ENCODE assay signal across 8 mouse cellular contexts in genomic region chr4:32302668-32303067, GRCm38 (mm10).
A peak's percentile ranks its signal among the peaks of the same experiment; 100 is the strongest.
DNase-seq lines count a peak whose midpoint lies in the region; ATAC-seq and TF ChIP-seq lines count a peak whose summit lies in the region.

No protein-coding gene starts in this region.

- DNase-seq in embryo, embryonic 10 days (ENCODE audit: low spot score), result peak; percentile 41
- no peak for DNase-seq in embryo, embryonic 9.5 days (ENCODE audit: extremely low spot score)
- DNase-seq in forebrain, postnatal 0 days, result peak; percentile 44
- no peak for DNase-seq in midbrain, embryonic 11.5 days (ENCODE audit: low spot score, missing footprints)
- DNase-seq in layer of hippocampus, postnatal 14 days (ENCODE audit: low spot score in 2 of 2), result no peak
- no peak for DNase-seq in right cerebral cortex, postnatal 10 days (ENCODE audit: low spot score in 2 of 2)
- no peak for DNase-seq in left cerebral cortex, adult 8-10 months (ENCODE audit: low spot score in 2 of 2)

- peak; percentile 5; the same call in 1 of the 2 replicates for ATAC-seq in forebrain, postnatal 0 days
- ATAC-seq in midbrain, embryonic 11.5 days (ENCODE audit: low FRiP score), result peak; percentile 30; the same call in 1 of the 2 replicates

- H3K27ac ChIP-seq in forebrain, postnatal 0 days (ENCODE audit: low read depth, low read length), result peak overlapping the region; percentile 87
- H3K27ac ChIP-seq in midbrain, embryonic 11.5 days (ENCODE audit: low read depth, low read length), result peak overlapping the region; percentile 37

- no peaks in the 10 kb centered on the region for H3K79me3 ChIP-seq in C2C12 (ENCODE audit: low read depth)

- no peak for TF ChIP-seq CTCF in C2C12 (IDR thresholded peaks at IDR 0.05; ENCODE audit: control insufficient read depth, insufficient read depth, insufficient read length)
- no peak for TF ChIP-seq CTCF in forebrain, postnatal 0 days (IDR thresholded peaks at IDR 0.05; ENCODE audit: low read depth)

- H3K79me2 ChIP-seq in C2C12 (ENCODE audit: control insufficient read depth, insufficient read depth), result no peaks in the 10 kb centered on the region

- H3K9me3 ChIP-seq in forebrain, postnatal 0 days (ENCODE audit: low read length), result no peaks in the 10 kb centered on the region
- no peaks in the 10 kb centered on the region for H3K9me3 ChIP-seq in midbrain, embryonic 11.5 days (ENCODE audit: control insufficient read depth, low read length)

- H3K36me3 ChIP-seq in C2C12 (ENCODE audit: control insufficient read depth, insufficient read depth), result no peaks in the 10 kb centered on the region
- no peaks in the 10 kb centered on the region for H3K36me3 ChIP-seq in forebrain, postnatal 0 days (ENCODE audit: insufficient read depth)
- no peaks in the 10 kb centered on the region for H3K36me3 ChIP-seq in midbrain, embryonic 11.5 days (ENCODE audit: control insufficient read depth, insufficient read depth, low read length)

- WGBS in forebrain, postnatal 0 days, result 39% methylated on average over 5 of the region's 5 CpGs
- WGBS in midbrain, embryonic 11.5 days, result 69% methylated on average over 5 of the region's 5 CpGs

- no peak overlapping the region for H3ac ChIP-seq in C2C12 (ENCODE audit: control insufficient read depth, insufficient read length, low read depth)

- no peaks in the 10 kb centered on the region for H3K27me3 ChIP-seq in C2C12 (ENCODE audit: control insufficient read depth, insufficient read depth, insufficient read length)
- no peaks in the 10 kb centered on the region for H3K27me3 ChIP-seq in forebrain, postnatal 0 days (ENCODE audit: insufficient read depth, low read length)
- H3K27me3 ChIP-seq in midbrain, embryonic 11.5 days (ENCODE audit: control insufficient read depth, insufficient read depth, low read length), result no peaks in the 10 kb centered on the region

- H3K4me1 ChIP-seq in forebrain, postnatal 0 days (ENCODE audit: insufficient read depth), result peaks cover 29% of the 10 kb centered on the region
- peaks cover 45% of the 10 kb centered on the region for H3K4me1 ChIP-seq in midbrain, embryonic 11.5 days (ENCODE audit: control insufficient read depth, insufficient read depth, low read length)

- H3K4me3 ChIP-seq in C2C12 (ENCODE audit: insufficient read depth, poor library complexity, severe bottlenecking), result no peak overlapping the region
- H3K4me3 ChIP-seq in forebrain, postnatal 0 days (ENCODE audit: low read depth, low read length), result no peak overlapping the region
- H3K4me3 ChIP-seq in midbrain, embryonic 11.5 days (ENCODE audit: low read depth, low read length), result no peak overlapping the region

- peak overlapping the region; percentile 27; the same call in 1 of the 2 replicates for H3K4me2 ChIP-seq in forebrain, postnatal 0 days (ENCODE audit: low read depth)
- H3K4me2 ChIP-seq in midbrain, embryonic 11.5 days, result no peak overlapping the region

- peak overlapping the region; percentile 43 for H3K9ac ChIP-seq in forebrain, postnatal 0 days
- H3K9ac ChIP-seq in midbrain, embryonic 11.5 days (ENCODE audit: low read length), result peak overlapping the region; percentile 40; the same call in 1 of the 2 replicates

TF ChIP-seq in C2C12, 6 proteins besides CTCF, POLR2A, EP300 and RAD21:
- TF ChIP-seq USF1 (IDR thresholded peaks at IDR 0.05; ENCODE audit: low read depth), result no peak
- peak; percentile 15 for TF ChIP-seq FOSL1 (IDR thresholded peaks at IDR 0.05; ENCODE audit: insufficient read depth, low read length, poor library complexity, severe bottlenecking)
- TF ChIP-seq MYOG (IDR thresholded peaks at IDR 0.05; ENCODE audit: control insufficient read depth, extremely low read depth, insufficient read length), result no peak

Comparison
In these comparisons a context has a peak if more than half of its experiments do, and no peak if none do; other contexts are left out.
1. DNase-seq: peak in embryo, embryonic 10 days (single experiment) and forebrain, postnatal 0 days (single experiment); none in embryo, embryonic 9.5 days (single experiment), midbrain, embryonic 11.5 days (single experiment), layer of hippocampus, postnatal 14 days (0 of 2), right cerebral cortex, postnatal 10 days (0 of 2) and left cerebral cortex, adult 8-10 months (0 of 2).